In the genomic region with DNA sequence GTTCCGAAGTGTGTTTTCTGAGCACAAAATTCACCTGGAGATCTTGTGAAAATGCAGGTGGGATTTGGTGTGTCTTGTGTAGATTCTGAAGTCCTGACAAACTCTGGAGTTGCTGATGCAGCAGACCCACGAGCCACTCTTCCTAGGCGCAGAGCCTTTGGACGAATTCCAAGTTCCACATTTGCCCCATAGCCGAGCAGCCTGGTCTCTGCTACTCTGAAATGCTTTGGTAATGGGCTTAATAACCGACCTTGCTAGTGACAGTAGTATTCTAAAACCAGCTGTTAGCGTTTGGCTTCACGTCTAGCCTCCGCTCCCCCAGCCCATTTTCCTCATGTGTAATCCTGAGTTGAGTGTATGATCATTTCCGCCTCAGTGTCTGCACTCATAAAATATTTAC, we compare ENCODE assay signal across 12 mouse cellular contexts.
"Had no signal": no experiment of that assay in that cellular context is flagged by ENCODE, and none has a peak within 500 bp of the region (broad histone marks: within the 10 kb centered on the region; RNA-seq: fewer than 3 reads in every experiment).

No protein-coding gene starts in this region.

- H3K4me3 ChIP-seq: left cerebral cortex, adult 2 months; midbrain, embryonic 13.5 days; myocyte; neural tube, embryonic 12.5 days had no signal

- H3K27me3 ChIP-seq: midbrain, embryonic 13.5 days; neural tube, embryonic 12.5 days had no signal

- DNase-seq: kidney, adult 8-10 months; kidney, postnatal 25 days; lung, adult 2 months; right cerebral cortex, postnatal 14 days; thymus, postnatal 36 days had no signal

- H3K9me3 ChIP-seq: midbrain, embryonic 13.5 days; neural tube, embryonic 12.5 days had no signal

- H3K4me2 ChIP-seq: midbrain, embryonic 13.5 days; neural tube, embryonic 12.5 days had no signal

- H3K36me3 ChIP-seq: midbrain, embryonic 13.5 days; neural tube, embryonic 12.5 days had no signal

- H3K4me1 ChIP-seq: neural tube, embryonic 12.5 days had no signal

- H3K27ac ChIP-seq: left cerebral cortex, adult 2 months; liver, embryonic 14.5 days; midbrain, embryonic 13.5 days; neural tube, embryonic 12.5 days had no signal

- ATAC-seq: inflammation-experienced regulatory T-cells, adult 6 months; intestine, postnatal 0 days; midbrain, embryonic 13.5 days had no signal

- H3K9ac ChIP-seq: liver, embryonic 14.5 days; midbrain, embryonic 13.5 days; neural tube, embryonic 12.5 days had no signal
